ENCODE assay signal across 14 mouse cellular contexts in genomic region chr14:58111562-58111961, GRCm38 (mm10). TPM values are rescaled to one million over a fixed set of nuclear protein-coding genes. Genes with fewer than 3 reads are reported as not detected.
"Had no signal": no experiment of that assay in that cellular context is flagged by ENCODE, and none has a peak within 500 bp of the region (broad histone marks: within the 10 kb centered on the region; RNA-seq: fewer than 3 reads in every experiment).

No protein-coding gene starts in this region.

- H3K27ac ChIP-seq: kidney, embryonic 15.5 days; limb, embryonic 13.5 days; liver, embryonic 14.5 days; midbrain, embryonic 12.5 days; neural tube, embryonic 15.5 days had no signal

- H3K4me3 ChIP-seq: kidney, embryonic 15.5 days; limb, embryonic 13.5 days; midbrain, embryonic 12.5 days; myocyte; neural tube, embryonic 15.5 days had no signal

- DNase-seq: kidney, postnatal 14 days; layer of hippocampus, postnatal 36 days; lung, adult 18-20 months; right cerebral cortex, postnatal 4 days; spleen, adult 18-20 months; thymus, adult 2 months; thymus, postnatal 25 days had no signal

RNA-seq across cellular contexts. Expression of gene Fgf9, which starts 41.2 kb away (rescaled TPM):
- total RNA-seq: megakaryocyte-erythroid progenitor cell, adult 5-6 weeks had no signal
